Mouse (Mus musculus) heart, postnatal 0 days (tissue): ENCODE data around the gene Gm20696. TPM values are rescaled to one million over a fixed set of nuclear protein-coding genes. Genes with fewer than 3 reads are reported as not detected.

ENCODE experiments used
- ATAC-seq: fragments of 200-750 bp; cut with Nextera tagmentation; 2 replicates; pipeline ENCODE4 v1.8.0; 2017; ENCODE audit warnings: low read depth, moderate number of reproducible peaks, moderate library complexity; ENCODE audit not compliant: insufficient read depth
- DNase-seq: peaks from one replicate; pipeline ENCODE4 v3.0.0-alpha.2; 2016; ENCODE audit warnings: low spot score
- H3K27ac ChIP-seq: fragments of 300-500 bp; sonication (generic); 2 replicates; pipeline ENCODE4 v1.5.1; 2014; ENCODE audit warnings: low read depth, mild to moderate bottlenecking
- H3K27me3 ChIP-seq: fragments of 300-500 bp; sonication (generic); 2 replicates; pipeline ENCODE4 v1.6.1; 2014; ENCODE audit warnings: low read length, mixed read lengths; ENCODE audit not compliant: control insufficient read depth, insufficient read depth
- H3K36me3 ChIP-seq: fragments of 300-500 bp; sonication (generic); replicated peaks from 2 replicates; pipeline ENCODE4 v1.6.1; 2014; ENCODE audit warnings: low read length, mixed read lengths; ENCODE audit not compliant: control insufficient read depth, insufficient read depth
- H3K4me1 ChIP-seq: fragments of 300-500 bp; sonication (generic); 2 replicates; pipeline ENCODE4 v1.6.1; 2014; ENCODE audit warnings: antibody characterized with exemption; ENCODE audit not compliant: control insufficient read depth, insufficient read depth
- H3K4me2 ChIP-seq: fragments of 300-500 bp; sonication (generic); 2 replicates; pipeline ENCODE4 v1.6.1; 2014; ENCODE audit warnings: low read depth, mild to moderate bottlenecking, low read length, moderate library complexity
- H3K4me3 ChIP-seq: fragments of 300-500 bp; sonication (generic); 2 replicates; pipeline ENCODE4 v1.5.1; 2014; ENCODE audit warnings: low read depth, low read length
- H3K9ac ChIP-seq: fragments of 300-500 bp; sonication (generic); replicated peaks from 2 replicates; pipeline ENCODE4 v1.6.1; 2014; ENCODE audit warnings: low read depth, low read length, mixed read lengths
- H3K9me3 ChIP-seq: fragments of 300-500 bp; sonication (generic); replicated peaks from 2 replicates; pipeline ENCODE4 v1.6.1; 2016; ENCODE audit warnings: low read length; ENCODE audit not compliant: control insufficient read depth
- CTCF ChIP-seq: IDR thresholded peaks from 2 replicates; pipeline ENCODE4 v1.5.1; 2016; ENCODE audit warnings: antibody characterized with exemption, control low read depth, low read depth
- EP300 ChIP-seq: IDR thresholded peaks from 2 replicates; pipeline ENCODE4 v1.6.1; 2016; ENCODE audit warnings: antibody characterized with exemption, low read depth
- WGBS: fragments of 180-500 bp; shearing (Covaris S2); extraction: QIAGEN DNeasy Blood & Tissue Kit; methylation state at CpG from one replicate; pipeline ENCODE4 v1.1.7; 2014; 5-methylcytosine and 5-hydroxymethylcytosine counted together
- polyA plus RNA-seq: library from polyadenylated mRNA; unstranded; fragments of >200 nt; fragmentation: Nextera tagmentation; extraction: Ambion mirVana; gene quantifications from 2 replicates; pipeline ENCODE4 v1.2.1, GENCODE M21; 2015
- total RNA-seq: library from RNA; depleted of rRNA; stranded (reverse); fragments of >200 nt; gene quantifications from 2 replicates; pipeline ENCODE4 v1.2.3, GENCODE M21; 2014; ENCODE audit warnings: low replicate concordance

Gm20696 gene
- total and polyA plus RNA-seq, 2 experiments from 2014 or later = 0.95 to 2.0 TPM

GRCm38 (mm10) chr6:99261737-99262130 lies 404.9 kb downstream of the Gm20696 start:
- Histone ChIP-seq H3K9me3 (no peaks in the 10 kb centered on the region), H3K27me3 (no peaks in the 10 kb centered on the region), H3K4me3 (no peak overlapping the region), H3K4me2 (no peak overlapping the region), H3K4me1 (peaks cover 45% of the 10 kb centered on the region), H3K9ac (no peak overlapping the region), H3K36me3 (0 out of 2 replicates have a peak, but pooled peaks cover 4% of the 10 kb centered on the region), H3K27ac (no peak overlapping the region)
- WGBS = 27% methylated on average over 4 of the region's 4 CpGs
- TF ChIP-seq EP300 (no peak), CTCF (no peak)
- ATAC-seq (no peak), DNase-seq (no peak)

- WGBS = 62% methylated on average over 11 of the region's 11 CpGs
- H3K27ac ChIP-seq = no peak overlapping the region
- H3K36me3 ChIP-seq = 0 out of 2 replicates have a peak, but pooled peaks cover 4% of the 10 kb centered on the region
- H3K9me3 ChIP-seq = no peaks in the 10 kb centered on the region
- ATAC-seq = no peak
- no peak overlapping the region for H3K4me2 ChIP-seq
- no peak overlapping the region for H3K4me3 ChIP-seq
- H3K9ac ChIP-seq = no peak overlapping the region
- no peaks in the 10 kb centered on the region for H3K27me3 ChIP-seq
- TF ChIP-seq CTCF = no peak
- no peak for DNase-seq
- peaks cover 39% of the 10 kb centered on the region for H3K4me1 ChIP-seq
These were observed 405.5 kb downstream of the Gm20696 start for GRCm38 (mm10) chr6:99260941-99261736.

- 79% methylated on average over 5 of the region's 5 CpGs for WGBS
- ATAC-seq = no peak
- TF ChIP-seq CTCF (no peak), EP300 (no peak)
These were observed 408.3 kb downstream of the Gm20696 start for GRCm38 (mm10) chr6:99258346-99258745.

GRCm38 (mm10) chr6:99257676-99258075 lies 408.9 kb downstream of the Gm20696 start:
- 73% methylated on average over 2 of the region's 2 CpGs for WGBS
- DNase-seq (no peak), ATAC-seq (no peak)
- H3K9ac ChIP-seq = no peak overlapping the region
- H3K27me3 ChIP-seq = no peaks in the 10 kb centered on the region
- H3K27ac ChIP-seq = no peak overlapping the region
- H3K36me3 ChIP-seq = 0 out of 2 replicates have a peak, but pooled peaks cover 4% of the 10 kb centered on the region
- no peak overlapping the region for H3K4me3 ChIP-seq
- H3K4me1 ChIP-seq = peaks cover 15% of the 10 kb centered on the region
- TF ChIP-seq CTCF (no peak), EP300 (no peak)
- no peaks in the 10 kb centered on the region for H3K9me3 ChIP-seq
- H3K4me2 ChIP-seq = no peak overlapping the region

More at GRCm38 (mm10) chr6:99258346-99258745, 408.3 kb downstream of the Gm20696 start:
- Histone ChIP-seq H3K27me3 (no peaks in the 10 kb centered on the region), H3K9ac (no peak overlapping the region), H3K4me2 (no peak overlapping the region), H3K4me3 (no peak overlapping the region), H3K9me3 (no peaks in the 10 kb centered on the region), H3K36me3 (0 out of 2 replicates have a peak, but pooled peaks cover 4% of the 10 kb centered on the region), H3K27ac (no peak overlapping the region), H3K4me1 (peaks cover 15% of the 10 kb centered on the region)
- DNase-seq = no peak

GRCm38 (mm10) chr6:99253331-99253730 lies 413.3 kb downstream of the Gm20696 start:
- Histone ChIP-seq H3K27me3 (no peaks in the 10 kb centered on the region), H3K4me1 (peaks cover 12% of the 10 kb centered on the region), H3K4me3 (no peak overlapping the region), H3K36me3 (no peaks in the 10 kb centered on the region), H3K27ac (no peak overlapping the region), H3K9ac (no peak overlapping the region), H3K9me3 (no peaks in the 10 kb centered on the region), H3K4me2 (no peak overlapping the region)
- WGBS = 70% methylated on average over 8 of the region's 8 CpGs
- DNase-seq = no peak
- no peak for ATAC-seq
- TF ChIP-seq CTCF (no peak), EP300 (no peak)
